Mouse (Mus musculus) liver, embryonic 16.5 days (tissue): Measurements from ENCODE around the gene Ttll1. TPM values are rescaled to one million over a fixed set of nuclear protein-coding genes. Genes with fewer than 3 reads are reported as not detected.
"Not testable (repeated sequence)": the region's sequence is repeated elsewhere in the genome, so short reads cannot be mapped to it uniquely, and the experiment has no call there.

Experiments used
- ATAC-seq: fragments of 200-750 bp; cut with Nextera tagmentation; 2 replicates; pipeline ENCODE4 v1.8.0; 2017; ENCODE audit warnings: low read depth, mild to moderate bottlenecking, moderate number of reproducible peaks, moderate library complexity
- H3K27ac ChIP-seq: fragments of 300-500 bp; sonication (generic); 2 replicates; pipeline ENCODE4 v1.5.1; 2014; ENCODE audit warnings: mild to moderate bottlenecking, low read length
- H3K27me3 ChIP-seq: fragments of 300-500 bp; sonication (generic); 2 replicates; pipeline ENCODE4 v1.6.1; 2014; ENCODE audit warnings: low read depth, low read length, mixed read lengths; ENCODE audit not compliant: control insufficient read depth, insufficient read depth
- H3K36me3 ChIP-seq: fragments of 300-500 bp; sonication (generic); 2 replicates; pipeline ENCODE4 v1.6.1; 2014; ENCODE audit warnings: mild to moderate bottlenecking; ENCODE audit not compliant: control insufficient read depth, insufficient read depth
- H3K4me1 ChIP-seq: fragments of 300-500 bp; sonication (generic); 2 replicates; pipeline ENCODE4 v1.6.1; 2014; ENCODE audit warnings: low read depth, low read length, mixed read lengths; ENCODE audit not compliant: control insufficient read depth
- H3K4me2 ChIP-seq: fragments of 300-500 bp; sonication (generic); 2 replicates; pipeline ENCODE4 v1.6.1; 2014; ENCODE audit warnings: low read depth, low read length, mixed read lengths
- H3K4me3 ChIP-seq: fragments of 300-500 bp; sonication (generic); 2 replicates; pipeline ENCODE4 v1.5.1; 2014; ENCODE audit warnings: low read depth, mild to moderate bottlenecking, low read length
- H3K9ac ChIP-seq: fragments of 300-500 bp; sonication (generic); 2 replicates; pipeline ENCODE4 v1.6.1; 2014; ENCODE audit warnings: low read depth, low read length
- H3K9me3 ChIP-seq: fragments of 300-500 bp; sonication (generic); replicated peaks from 2 replicates; pipeline ENCODE4 v1.6.1; 2016; ENCODE audit warnings: low read length; ENCODE audit not compliant: control insufficient read depth
- WGBS: fragments of 180-500 bp; shearing (Covaris S2); extraction: QIAGEN DNeasy Blood & Tissue Kit; methylation state at CpG from one replicate; pipeline ENCODE4 v1.1.7; 2014; ENCODE audit not compliant: insufficient replicate concordance; 5-methylcytosine and 5-hydroxymethylcytosine counted together
- polyA plus RNA-seq: library from polyadenylated mRNA; unstranded; fragments of >200 nt; fragmentation: Nextera tagmentation; extraction: Ambion mirVana; gene quantifications from 2 replicates; pipeline ENCODE4 v1.2.1, GENCODE M21; 2015

Gene Ttll1
- polyA plus RNA-seq, 1 experiment from 2014 or later, result 4.7 TPM

DNA sequence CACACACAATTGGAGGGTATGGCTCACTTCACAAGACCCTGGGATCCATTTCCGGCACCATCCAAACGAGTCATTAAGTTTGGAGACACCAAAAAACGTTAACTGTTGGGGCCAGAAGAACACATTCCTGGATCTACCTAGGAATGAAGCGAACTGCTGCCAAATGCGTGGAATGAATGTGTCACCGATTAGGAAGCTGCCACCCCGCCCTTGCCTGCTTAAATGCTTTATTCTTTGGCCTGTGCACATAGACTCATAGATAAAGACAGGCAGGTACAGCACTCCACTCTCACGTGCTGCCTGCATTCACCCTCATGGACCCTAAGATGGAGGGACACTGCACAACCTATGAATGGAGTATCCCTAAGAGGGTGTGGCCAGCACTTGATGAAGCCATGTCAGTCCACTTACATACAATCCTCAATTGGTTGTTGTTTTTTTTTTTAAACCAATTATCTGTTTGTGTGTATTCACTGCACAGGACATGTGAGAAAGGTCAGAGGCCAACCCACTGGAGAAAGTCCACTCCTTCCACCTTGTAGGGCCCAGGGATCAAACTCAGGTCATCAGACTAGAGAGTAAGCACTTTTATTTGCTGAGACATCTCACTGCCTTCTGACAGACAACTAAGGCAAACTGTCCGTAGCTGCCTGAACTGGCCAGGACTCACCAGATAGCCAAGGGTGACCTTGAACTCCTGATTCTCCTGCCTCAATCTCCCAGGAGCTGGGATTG is 43.3 kb downstream of the Ttll1 start:
- Histone ChIP-seq H3K9ac (no peak overlapping the region), H3K27me3 (no peaks in the 10 kb centered on the region), H3K27ac (no peak overlapping the region), H3K4me3 (no peak overlapping the region), H3K9me3 (no peaks in the 10 kb centered on the region), H3K4me1 (peaks cover 22% of the 10 kb centered on the region), H3K36me3 (no peaks in the 10 kb centered on the region), H3K4me2 (no peak overlapping the region)
- 66% methylated on average over 9 of the region's 9 CpGs for WGBS
- no peak for ATAC-seq

DNA sequence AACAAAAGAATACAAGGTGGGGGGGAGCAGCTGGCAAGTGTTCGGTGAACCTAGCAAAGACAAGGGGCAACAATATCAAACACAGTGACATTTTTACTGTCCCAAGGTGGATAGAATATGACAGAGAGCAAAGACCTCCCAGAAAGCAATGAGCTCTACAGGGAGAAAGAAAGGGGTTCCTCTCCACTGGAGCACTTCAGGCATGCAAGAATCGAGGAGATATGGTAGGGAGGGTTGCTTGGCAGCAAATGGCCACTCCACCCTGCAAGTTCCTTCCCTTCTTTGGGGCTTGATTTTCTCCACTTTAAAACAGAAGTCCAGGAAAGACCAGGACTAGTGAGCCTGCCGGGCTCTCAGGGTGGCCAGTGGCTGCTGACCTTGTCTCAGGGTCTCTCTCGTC is 44.4 kb downstream of the Ttll1 start:
- Histone ChIP-seq H3K27ac (no peak overlapping the region), H3K9me3 (no peaks in the 10 kb centered on the region), H3K4me2 (no peak overlapping the region), H3K4me3 (no peak overlapping the region), H3K27me3 (no peaks in the 10 kb centered on the region), H3K36me3 (no peaks in the 10 kb centered on the region), H3K9ac (no peak overlapping the region), H3K4me1 (peaks cover 23% of the 10 kb centered on the region)
- WGBS, result 62% methylated on average over 4 of the region's 4 CpGs
- no peak for ATAC-seq

- ATAC-seq, result no peak
- H3K9ac ChIP-seq, result 0 out of 2 replicates have a peak overlapping the region, but pooled peaks have one; percentile 4
Observed at GRCm38 (mm10) chr15:83464905-83465650, 45.6 kb downstream of the Ttll1 start.

GRCm38 (mm10) chr15:83464083-83464904 is 46.4 kb downstream of the Ttll1 start, which contains the start of gene Pacsin2:
TSS of gene Pacsin2 (minus strand) at chr15:83464606.
- Histone ChIP-seq H3K4me1 (peaks cover 26% of the 10 kb centered on the region), H3K36me3 (no peaks in the 10 kb centered on the region), H3K9ac (peak within 1 kb of the TSS; percentile 79), H3K9me3 (no peaks in the 10 kb centered on the region), H3K27ac (peak within 1 kb of the TSS; percentile 81), H3K4me3 (peak within 1 kb of the TSS; percentile 77), H3K27me3 (no peaks in the 10 kb centered on the region), H3K4me2 (peak within 1 kb of the TSS; percentile 97)
- ATAC-seq, result peak; percentile 99
- WGBS, result under 1% methylated on average over 67 of the region's 88 CpGs

More at GRCm38 (mm10) chr15:83464905-83465650, 45.6 kb downstream of the Ttll1 start:
- Histone ChIP-seq H3K9me3 (no peaks in the 10 kb centered on the region), H3K27ac (peak overlapping the region; percentile 55; the same call in 1 of the 2 replicates), H3K36me3 (no peaks in the 10 kb centered on the region), H3K4me1 (peaks cover 26% of the 10 kb centered on the region), H3K27me3 (no peaks in the 10 kb centered on the region), H3K4me2 (peak overlapping the region; percentile 54), H3K4me3 (peak overlapping the region; percentile 77)
- 62% methylated on average over 19 of the region's 19 CpGs for WGBS

GRCm38 (mm10) chr15:83463369-83464082 is 47.2 kb downstream of the Ttll1 start:
- Histone ChIP-seq H3K27ac (peak overlapping the region; percentile 81), H3K27me3 (no peaks in the 10 kb centered on the region), H3K9me3 (no peaks in the 10 kb centered on the region), H3K4me3 (peak overlapping the region; percentile 77), H3K4me1 (peaks cover 26% of the 10 kb centered on the region), H3K9ac (peak overlapping the region; percentile 79), H3K4me2 (peak overlapping the region; percentile 97), H3K36me3 (no peaks in the 10 kb centered on the region)
- no peak for ATAC-seq
- 12% methylated on average over 17 of the region's 17 CpGs for WGBS

GRCm38 (mm10) chr15:83462349-83462748 is 48.3 kb downstream of the Ttll1 start:
- not testable (repeated sequence) for H3K27me3 ChIP-seq, H3K9me3 ChIP-seq, H3K27ac ChIP-seq, H3K9ac ChIP-seq, H3K36me3 ChIP-seq, ATAC-seq
- Histone ChIP-seq H3K4me2 (peak overlapping the region; percentile 97), H3K4me1 (peaks cover 26% of the 10 kb centered on the region), H3K4me3 (peak overlapping the region; percentile 77; the same call in 1 of the 2 replicates)
- 84% methylated on average over 8 of the region's 8 CpGs for WGBS

DNA sequence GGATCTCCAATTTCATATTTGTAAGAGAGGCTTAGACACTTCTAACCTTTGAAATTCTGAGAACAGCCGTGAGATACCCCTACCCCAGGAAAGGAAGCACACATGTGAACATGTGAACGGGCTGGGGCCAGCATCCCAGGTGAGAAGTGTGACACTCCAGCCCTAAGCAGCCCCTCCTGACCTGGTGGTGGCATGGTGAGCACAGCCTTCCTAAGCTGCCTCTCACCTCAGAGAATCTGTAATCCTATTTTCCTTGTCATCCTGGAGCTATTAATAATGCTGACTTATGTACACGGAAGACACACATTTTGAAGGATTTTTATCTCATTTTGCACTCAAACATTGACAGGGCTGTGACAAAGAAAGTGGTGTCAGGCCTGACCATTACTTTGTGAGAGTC is 49.8 kb downstream of the Ttll1 start:
- peaks cover 29% of the 10 kb centered on the region for H3K4me1 ChIP-seq
- H3K4me2 ChIP-seq, result no peak overlapping the region
- ATAC-seq, result no peak
- WGBS, result 73% methylated on average over 3 of the region's 3 CpGs
- no peak overlapping the region for H3K9ac ChIP-seq
- H3K4me3 ChIP-seq, result no peak overlapping the region
- H3K27ac ChIP-seq, result no peak overlapping the region
- H3K36me3 ChIP-seq, result no peaks in the 10 kb centered on the region
- no peaks in the 10 kb centered on the region for H3K9me3 ChIP-seq
- no peaks in the 10 kb centered on the region for H3K27me3 ChIP-seq

- WGBS, result 75% methylated on average over 1 of the region's 1 CpGs
- H3K4me1 ChIP-seq, result peaks cover 30% of the 10 kb centered on the region
- no peak for ATAC-seq
Observed at GRCm38 (mm10) chr15:83457541-83457940, 53.2 kb downstream of the Ttll1 start.

More at GRCm38 (mm10) chr15:83457541-83457940, 53.2 kb downstream of the Ttll1 start:
- Histone ChIP-seq H3K4me3 (no peak overlapping the region), H3K36me3 (no peaks in the 10 kb centered on the region), H3K4me2 (no peak overlapping the region), H3K9ac (no peak overlapping the region), H3K27ac (no peak overlapping the region), H3K9me3 (no peaks in the 10 kb centered on the region), H3K27me3 (no peaks in the 10 kb centered on the region)
